Mouse (Mus musculus) testis, adult 2 months (tissue): ENCODE results near the gene Mybph. TPM values are rescaled to one million over a fixed set of nuclear protein-coding genes. Genes with fewer than 3 reads are reported as not detected.

Experiments used
- H3K27ac ChIP-seq: fragments of 200-500 bp; 2 replicates; pipeline ENCODE4 v1.5.1; 2012; ENCODE audit warnings: low read depth, low read length; ENCODE audit not compliant: control insufficient read depth, insufficient read depth
- H3K27me3 ChIP-seq: fragments of 200-500 bp; 2 replicates; pipeline ENCODE4 v1.6.1; 2012; ENCODE audit warnings: mild to moderate bottlenecking, low read length, moderate library complexity; ENCODE audit not compliant: control insufficient read depth, insufficient read depth
- H3K36me3 ChIP-seq: fragments of 200-500 bp; 2 replicates; pipeline ENCODE4 v1.6.1; 2012; ENCODE audit warnings: mild to moderate bottlenecking, low read length; ENCODE audit not compliant: control insufficient read depth, insufficient read depth
- H3K4me1 ChIP-seq: fragments of 200-500 bp; 2 replicates; pipeline ENCODE4 v1.6.1; 2012; ENCODE audit warnings: low read length; ENCODE audit not compliant: control insufficient read depth, insufficient read depth
- H3K4me3 ChIP-seq: fragments of 200-500 bp; 2 replicates; pipeline ENCODE4 v1.5.1; 2012; ENCODE audit warnings: low read depth, mild to moderate bottlenecking, low read length, moderate library complexity, mixed read lengths; ENCODE audit not compliant: control insufficient read depth
- CTCF ChIP-seq: fragments of 200-500 bp; IDR thresholded peaks from 2 replicates; pipeline ENCODE4 v1.5.1; 2012; ENCODE audit warnings: low read depth, mild to moderate bottlenecking, inconsistent platforms, low read length, moderate library complexity; ENCODE audit not compliant: control insufficient read depth, insufficient read depth, insufficient replicate concordance
- POLR2A ChIP-seq: fragments of 200-500 bp; IDR thresholded peaks from 2 replicates; pipeline ENCODE4 v1.6.1; 2012; ENCODE audit warnings: low read depth, mild to moderate bottlenecking, inconsistent platforms, low read length, moderate library complexity; ENCODE audit not compliant: control insufficient read depth
- polyA plus RNA-seq: library from polyadenylated mRNA; depleted of rRNA; stranded (reverse); fragments of >200 nt; gene quantifications from 2 replicates; pipeline ENCODE4 v1.2.3, GENCODE M21; 2012

Gene Mybph
- polyA plus RNA-seq, 1 experiment, result 0.20 TPM

DNA sequence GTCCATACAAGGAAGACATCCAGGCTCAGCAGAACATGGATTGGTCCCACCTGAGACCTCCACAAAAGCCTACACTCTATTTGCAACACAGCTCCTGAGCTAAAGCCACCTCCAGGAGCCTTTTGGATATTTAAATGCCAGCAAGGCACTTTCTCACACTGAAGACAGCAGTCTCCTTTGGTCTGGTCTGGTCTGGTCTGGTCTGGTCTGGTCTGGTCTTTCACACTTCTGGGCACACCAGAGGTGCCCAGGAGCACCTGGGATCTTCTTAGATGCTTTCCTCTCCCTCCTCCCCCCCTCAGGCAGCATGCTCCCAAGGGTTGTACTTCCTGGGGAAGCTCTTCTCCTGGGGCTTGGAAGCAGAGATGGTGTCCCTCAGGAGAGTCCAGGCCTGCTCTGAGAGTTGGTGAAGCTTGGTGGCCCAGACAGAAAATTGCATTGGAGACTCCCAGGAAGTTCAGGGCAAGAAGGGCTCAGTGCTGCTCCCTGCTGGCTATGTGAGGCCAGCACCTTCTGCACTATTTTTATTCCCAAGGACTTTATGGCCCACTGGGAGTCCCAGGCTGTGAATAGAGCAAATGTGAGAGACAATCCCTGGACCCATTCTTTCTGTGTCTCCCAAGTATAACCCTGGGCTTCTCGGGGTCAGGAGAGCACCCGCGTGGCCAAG lies 8.6 kb downstream of the Mybph start:
- no peak overlapping the region for H3K4me3 ChIP-seq
- no peaks in the 10 kb centered on the region for H3K4me1 ChIP-seq
- TF ChIP-seq POLR2A, result no peak
- peak; percentile 55; the same call in 1 of the 2 replicates for TF ChIP-seq CTCF
- no peaks in the 10 kb centered on the region for H3K27me3 ChIP-seq
- no peaks in the 10 kb centered on the region for H3K36me3 ChIP-seq
- H3K27ac ChIP-seq, result no peak overlapping the region

- no peaks in the 10 kb centered on the region for H3K4me1 ChIP-seq
- H3K27ac ChIP-seq, result no peak overlapping the region
- no peaks in the 10 kb centered on the region for H3K36me3 ChIP-seq
- no peak overlapping the region for H3K4me3 ChIP-seq
- no peaks in the 10 kb centered on the region for H3K27me3 ChIP-seq
- no peak for TF ChIP-seq POLR2A
- no peak for TF ChIP-seq CTCF
Measured at GRCm38 (mm10) chr1:134204230-134204629, 11.0 kb downstream of the Mybph start.

- H3K27me3 ChIP-seq, result no peaks in the 10 kb centered on the region
- H3K27ac ChIP-seq, result peak overlapping the region; percentile 35
- no peaks in the 10 kb centered on the region for H3K4me1 ChIP-seq
- H3K36me3 ChIP-seq, result no peaks in the 10 kb centered on the region
- TF ChIP-seq CTCF (no peak), POLR2A (no peak)
- H3K4me3 ChIP-seq, result no peak overlapping the region
Measured at GRCm38 (mm10) chr1:134205296-134206018, 12.2 kb downstream of the Mybph start.

GRCm38 (mm10) chr1:134206085-134206484 lies 12.8 kb downstream of the Mybph start:
- Histone ChIP-seq H3K4me3 (no peak overlapping the region), H3K36me3 (no peaks in the 10 kb centered on the region), H3K4me1 (no peaks in the 10 kb centered on the region; the same call in 1 of the 2 replicates), H3K27ac (no peak overlapping the region; the same call in 1 of the 2 replicates), H3K27me3 (no peaks in the 10 kb centered on the region)
- TF ChIP-seq POLR2A (no peak), CTCF (no peak)

DNA sequence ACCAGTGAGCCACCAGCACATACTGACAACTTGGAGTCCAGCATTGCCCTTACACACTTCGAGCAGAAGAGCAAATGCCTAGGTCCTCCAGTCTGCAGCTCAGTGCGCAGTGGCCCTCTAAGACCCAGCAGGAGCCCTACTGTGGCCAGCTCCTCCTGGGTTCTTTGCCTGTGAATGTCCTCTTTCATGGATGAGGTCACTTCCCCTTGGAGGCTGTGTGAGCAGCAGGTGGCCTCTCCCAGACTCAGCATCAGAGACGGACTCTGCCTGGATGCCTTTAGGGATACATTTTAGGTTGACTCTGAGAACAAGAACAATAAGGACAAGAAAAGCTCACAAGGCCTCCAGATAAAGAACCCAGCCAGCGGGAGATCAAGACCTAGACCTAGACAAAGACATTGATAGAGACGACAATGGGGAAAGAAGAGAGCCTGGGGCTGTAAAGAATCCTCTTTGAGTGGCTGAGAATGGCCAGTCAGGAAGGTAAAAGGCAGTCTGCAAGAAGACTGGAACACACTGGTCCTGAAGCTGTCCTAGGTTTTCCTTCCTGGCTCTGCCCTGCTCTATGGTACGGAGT lies 17.0 kb downstream of the Mybph start:
- Histone ChIP-seq H3K27ac (peak overlapping the region; percentile 59), H3K27me3 (no peaks in the 10 kb centered on the region), H3K4me1 (peaks cover 8% of the 10 kb centered on the region; the same call in 1 of the 2 replicates), H3K36me3 (no peaks in the 10 kb centered on the region), H3K4me3 (no peak overlapping the region)
- TF ChIP-seq POLR2A (no peak), CTCF (no peak)

- Histone ChIP-seq H3K27me3 (no peaks in the 10 kb centered on the region), H3K4me1 (peaks cover 10% of the 10 kb centered on the region; the same call in 1 of the 2 replicates), H3K36me3 (no peaks in the 10 kb centered on the region), H3K4me3 (no peak overlapping the region), H3K27ac (peak overlapping the region; percentile 59)
- TF ChIP-seq POLR2A, result no peak
- TF ChIP-seq CTCF, result no peak
Measured at GRCm38 (mm10) chr1:134211043-134211442, 17.8 kb downstream of the Mybph start.

GRCm38 (mm10) chr1:134211631-134212030 lies 18.4 kb downstream of the Mybph start:
- Histone ChIP-seq H3K4me1 (peaks cover 10% of the 10 kb centered on the region; the same call in 1 of the 2 replicates), H3K36me3 (no peaks in the 10 kb centered on the region), H3K27ac (peak overlapping the region; percentile 52; the same call in 1 of the 2 replicates), H3K27me3 (no peaks in the 10 kb centered on the region), H3K4me3 (no peak overlapping the region)
- TF ChIP-seq POLR2A (no peak), CTCF (no peak)
